Mouse (Mus musculus) megakaryocyte, embryonic 14.5 days (primary cell): Measurements from ENCODE around the gene Glce. TPM values are rescaled to one million over a fixed set of nuclear protein-coding genes. Genes with fewer than 3 reads are reported as not detected.

Experiments
- H3K27me3 ChIP-seq: replicated peaks from 2 replicates; pipeline ENCODE3; 2012; ENCODE audit warnings: inconsistent platforms
- H3K36me3 ChIP-seq: replicated peaks from 2 replicates; pipeline ENCODE3; 2012; ENCODE audit warnings: low read length, inconsistent platforms, mixed read lengths
- H3K4me1 ChIP-seq: 2 replicates; pipeline ENCODE4 v1.6.1; 2012; ENCODE audit warnings: inconsistent platforms
- H3K4me3 ChIP-seq: replicated peaks from 2 replicates; pipeline ENCODE3; 2012; ENCODE audit warnings: moderate library complexity, mild to moderate bottlenecking, inconsistent platforms
- H3K9me3 ChIP-seq: 2 replicates; pipeline ENCODE4 v1.6.1; 2012; ENCODE audit warnings: inconsistent platforms
- FLI1 ChIP-seq: IDR thresholded peaks from 2 replicates; pipeline ENCODE4 v1.6.1; 2012; ENCODE audit warnings: low read length, inconsistent platforms, mixed read lengths
- GATA1 ChIP-seq: IDR thresholded peaks from 3 replicates; pipeline ENCODE4 v1.6.1; 2012; ENCODE audit warnings: mixed read lengths, low read length, inconsistent platforms, borderline replicate concordance
- polyA plus RNA-seq: library from polyadenylated mRNA; stranded (reverse); fragments of >175 nt; gene quantifications from 2 replicates; pipeline ENCODE4 v1.2.3, GENCODE M21; 2012; ENCODE audit warnings: low replicate concordance; ENCODE audit not compliant: insufficient read depth

Gene Glce
- polyA plus RNA-seq, 1 experiment: 0.82 TPM

GRCm38 (mm10) chr9:62154551-62154950 lies 32.1 kb upstream of the Glce start:
- no peak overlapping the region for H3K4me3 ChIP-seq
- no peaks in the 10 kb centered on the region for H3K9me3 ChIP-seq
- TF ChIP-seq FLI1: no peak
- no peak for TF ChIP-seq GATA1
- H3K36me3 ChIP-seq: no peaks in the 10 kb centered on the region
- peaks cover 10% of the 10 kb centered on the region for H3K4me1 ChIP-seq
- H3K27me3 ChIP-seq: peaks cover 47% of the 10 kb centered on the region

- Histone ChIP-seq H3K4me1 (peaks cover 8% of the 10 kb centered on the region), H3K9me3 (no peaks in the 10 kb centered on the region), H3K27me3 (peaks cover 45% of the 10 kb centered on the region), H3K36me3 (no peaks in the 10 kb centered on the region), H3K4me3 (no peak overlapping the region)
- TF ChIP-seq GATA1 (no peak), FLI1 (no peak)
Measured at GRCm38 (mm10) chr9:62153263-62153662, 30.8 kb upstream of the Glce start.

GRCm38 (mm10) chr9:62152506-62152905 lies 30.1 kb upstream of the Glce start:
- TF ChIP-seq FLI1 (no peak), GATA1 (no peak)

GRCm38 (mm10) chr9:62145198-62145597 lies 22.7 kb upstream of the Glce start:
- Histone ChIP-seq H3K27me3 (peaks cover 31% of the 10 kb centered on the region), H3K4me1 (peaks cover 4% of the 10 kb centered on the region; the same call in 1 of the 2 replicates), H3K36me3 (no peaks in the 10 kb centered on the region), H3K9me3 (peaks cover 4% of the 10 kb centered on the region; the same call in 1 of the 2 replicates), H3K4me3 (no peak overlapping the region)
- TF ChIP-seq FLI1 (no peak), GATA1 (no peak)

More at GRCm38 (mm10) chr9:62152506-62152905, 30.1 kb upstream of the Glce start:
- Histone ChIP-seq H3K36me3 (no peaks in the 10 kb centered on the region), H3K9me3 (no peaks in the 10 kb centered on the region), H3K4me3 (no peak overlapping the region), H3K27me3 (peaks cover 37% of the 10 kb centered on the region), H3K4me1 (peaks cover under 1% of the 10 kb centered on the region; the same call in 1 of the 2 replicates)

GRCm38 (mm10) chr9:62143428-62143827 lies 21.0 kb upstream of the Glce start:
- peaks cover 4% of the 10 kb centered on the region; the same call in 1 of the 2 replicates for H3K9me3 ChIP-seq
- TF ChIP-seq GATA1 (no peak), FLI1 (no peak)
- H3K36me3 ChIP-seq: no peaks in the 10 kb centered on the region
- peaks cover 42% of the 10 kb centered on the region for H3K27me3 ChIP-seq
- H3K4me1 ChIP-seq: peaks cover 4% of the 10 kb centered on the region; the same call in 1 of the 2 replicates
- H3K4me3 ChIP-seq: no peak overlapping the region

- TF ChIP-seq FLI1 (no peak), GATA1 (no peak)
- Histone ChIP-seq H3K4me3 (no peak overlapping the region), H3K27me3 (peaks cover 62% of the 10 kb centered on the region), H3K4me1 (peaks cover 4% of the 10 kb centered on the region; the same call in 1 of the 2 replicates), H3K36me3 (no peaks in the 10 kb centered on the region), H3K9me3 (no peaks in the 10 kb centered on the region)
Measured at GRCm38 (mm10) chr9:62139027-62139426, 16.6 kb upstream of the Glce start.

- Histone ChIP-seq H3K36me3 (no peaks in the 10 kb centered on the region), H3K4me3 (no peak overlapping the region), H3K9me3 (no peaks in the 10 kb centered on the region), H3K4me1 (peaks cover 4% of the 10 kb centered on the region; the same call in 1 of the 2 replicates), H3K27me3 (peaks cover 63% of the 10 kb centered on the region)
- TF ChIP-seq FLI1 (no peak), GATA1 (no peak)
Measured at GRCm38 (mm10) chr9:62137259-62137658, 14.8 kb upstream of the Glce start.

GRCm38 (mm10) chr9:62132005-62132782 lies 9.7 kb upstream of the Glce start:
- TF ChIP-seq FLI1: no peak
- Histone ChIP-seq H3K36me3 (no peaks in the 10 kb centered on the region), H3K27me3 (peaks cover 65% of the 10 kb centered on the region)

GRCm38 (mm10) chr9:62130746-62131145 lies 8.3 kb upstream of the Glce start:
- Histone ChIP-seq H3K36me3 (no peaks in the 10 kb centered on the region), H3K4me3 (no peak overlapping the region), H3K4me1 (no peaks in the 10 kb centered on the region), H3K27me3 (peaks cover 67% of the 10 kb centered on the region), H3K9me3 (peaks cover 8% of the 10 kb centered on the region)
- TF ChIP-seq GATA1 (no peak), FLI1 (no peak)

More at GRCm38 (mm10) chr9:62132005-62132782, 9.7 kb upstream of the Glce start:
- H3K4me3 ChIP-seq: no peak overlapping the region
- no peaks in the 10 kb centered on the region for H3K4me1 ChIP-seq
- no peaks in the 10 kb centered on the region for H3K9me3 ChIP-seq

- TF ChIP-seq FLI1 (no peak), GATA1 (no peak)
Measured at GRCm38 (mm10) chr9:62128056-62128455, 5.6 kb upstream of the Glce start.

More at GRCm38 (mm10) chr9:62128056-62128455, 5.6 kb upstream of the Glce start:
- H3K4me1 ChIP-seq: peaks cover 8% of the 10 kb centered on the region; the same call in 1 of the 2 replicates
- peaks cover 8% of the 10 kb centered on the region for H3K9me3 ChIP-seq
- H3K4me3 ChIP-seq: no peak overlapping the region
- peaks cover 55% of the 10 kb centered on the region for H3K27me3 ChIP-seq
- H3K36me3 ChIP-seq: no peaks in the 10 kb centered on the region
